Mouse (Mus musculus): ENCODE measurements around the gene Hrasls5. TPM values are rescaled to one million over a fixed set of nuclear protein-coding genes. Genes with fewer than 3 reads are reported as not detected.

Gene Hrasls5
- polyA plus RNA-seq, 1 experiment from 2014 or later: not detected

DNA sequence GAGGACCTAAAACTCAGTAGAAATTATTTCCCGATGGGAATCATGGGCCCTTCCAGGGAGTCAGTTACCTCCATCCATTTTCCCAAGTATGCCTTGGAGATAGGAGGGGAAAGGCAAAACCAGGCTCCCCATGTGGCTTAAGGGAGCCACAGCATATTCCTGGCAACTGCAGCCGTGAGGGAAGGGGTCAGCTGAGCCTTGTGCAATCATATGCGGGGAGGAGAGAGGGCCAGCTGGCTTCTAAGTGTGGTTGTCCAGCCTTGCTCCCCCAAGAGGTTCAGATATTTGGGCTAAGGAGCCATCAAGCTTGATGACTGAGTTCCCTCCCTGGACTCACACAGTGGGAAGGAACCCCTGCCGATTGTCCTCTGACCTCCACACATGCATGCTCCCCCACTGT, 10.8 kb upstream of the Hrasls5 start:
- Histone ChIP-seq H3K9me3 (replicated peaks; ENCODE audit: control insufficient read depth, low read length) (no peaks in the 10 kb centered on the region), H3K27me3 (ENCODE audit: control insufficient read depth, insufficient read depth, low read length) (no peaks in the 10 kb centered on the region), H3K4me1 (ENCODE audit: control insufficient read depth, insufficient read depth, low read length) (peaks cover 7% of the 10 kb centered on the region), H3K27ac (ENCODE audit: low read length) (no peak overlapping the region), H3K36me3 (ENCODE audit: control insufficient read depth, insufficient read depth) (no peaks in the 10 kb centered on the region), H3K4me3 (ENCODE audit: low read length) (no peak overlapping the region), H3K9ac (ENCODE audit: low read length) (no peak overlapping the region), H3K4me2 (ENCODE audit: low read depth, low read length) (no peak overlapping the region)
- no peak for ATAC-seq (replicated peaks; ENCODE audit: extremely low read depth, insufficient read depth, low FRiP score)
- 83% methylated on average over 4 of the region's 4 CpGs for WGBS

DNA sequence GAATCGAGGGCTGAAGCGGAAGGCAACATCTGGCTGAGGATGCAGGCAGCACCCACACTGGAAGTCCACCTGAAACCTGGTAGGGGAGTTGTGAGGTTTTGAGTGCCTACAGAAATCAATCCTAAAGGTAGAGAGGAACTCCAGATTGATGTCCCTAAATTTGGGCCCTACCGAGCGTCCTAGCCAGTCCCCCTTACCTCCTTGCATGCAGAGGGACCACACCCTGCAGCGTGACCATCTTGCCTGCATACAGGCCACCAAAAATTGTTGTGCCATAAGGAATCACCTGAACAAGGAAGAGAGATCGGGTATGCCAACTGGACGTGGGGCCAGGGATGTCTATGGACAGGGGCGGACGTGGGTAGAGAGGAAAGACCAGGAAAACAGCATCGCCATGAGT, 8.2 kb upstream of the Hrasls5 start:
- H3K4me1 ChIP-seq (ENCODE audit: control insufficient read depth, insufficient read depth, low read length): peaks cover 21% of the 10 kb centered on the region
- ATAC-seq (replicated peaks; ENCODE audit: extremely low read depth, insufficient read depth, low FRiP score): no peak
- H3K36me3 ChIP-seq (ENCODE audit: control insufficient read depth, insufficient read depth): no peaks in the 10 kb centered on the region
- 94% methylated on average over 10 of the region's 10 CpGs for WGBS
- no peak overlapping the region for H3K4me2 ChIP-seq (ENCODE audit: low read depth, low read length)
- no peak overlapping the region for H3K9ac ChIP-seq (ENCODE audit: low read length)
- no peak overlapping the region for H3K4me3 ChIP-seq (ENCODE audit: low read length)
- no peak overlapping the region for H3K27ac ChIP-seq (ENCODE audit: low read length)
- H3K9me3 ChIP-seq (replicated peaks; ENCODE audit: control insufficient read depth, low read length): no peaks in the 10 kb centered on the region
- no peaks in the 10 kb centered on the region for H3K27me3 ChIP-seq (ENCODE audit: control insufficient read depth, insufficient read depth, low read length)

DNA sequence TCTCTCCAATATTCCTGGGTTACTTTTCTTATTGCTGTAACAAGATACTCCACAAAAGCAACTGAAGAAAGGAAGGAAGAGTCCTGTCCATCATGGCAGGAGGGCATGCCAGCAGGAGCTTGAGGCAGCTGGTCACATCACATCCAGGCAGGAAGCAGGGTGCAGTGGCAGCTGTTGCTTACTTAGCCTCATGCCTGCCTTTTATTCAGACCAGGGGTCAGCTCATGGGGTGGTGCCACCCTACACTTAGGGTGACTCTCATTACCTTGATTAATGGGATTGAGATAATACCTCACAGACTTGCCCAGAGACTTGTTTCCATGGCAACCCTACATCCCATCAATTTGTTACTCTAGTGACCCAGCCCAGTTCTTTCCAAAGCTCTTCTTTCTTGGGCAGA, 7.3 kb upstream of the Hrasls5 start:
- H3K4me3 ChIP-seq (ENCODE audit: low read length): no peak overlapping the region
- no peaks in the 10 kb centered on the region; the same call in 1 of the 2 replicates for H3K27me3 ChIP-seq (ENCODE audit: control insufficient read depth, insufficient read depth, low read length)
- no peaks in the 10 kb centered on the region for H3K36me3 ChIP-seq (ENCODE audit: control insufficient read depth, insufficient read depth)
- no peak overlapping the region for H3K4me2 ChIP-seq (ENCODE audit: low read depth, low read length)
- H3K27ac ChIP-seq (ENCODE audit: low read length): no peak overlapping the region
- ATAC-seq (replicated peaks; ENCODE audit: extremely low read depth, insufficient read depth, low FRiP score): no peak
- H3K9ac ChIP-seq (ENCODE audit: low read length): no peak overlapping the region
- H3K4me1 ChIP-seq (ENCODE audit: control insufficient read depth, insufficient read depth, low read length): peaks cover 21% of the 10 kb centered on the region
- no peaks in the 10 kb centered on the region for H3K9me3 ChIP-seq (replicated peaks; ENCODE audit: control insufficient read depth, low read length)

DNA sequence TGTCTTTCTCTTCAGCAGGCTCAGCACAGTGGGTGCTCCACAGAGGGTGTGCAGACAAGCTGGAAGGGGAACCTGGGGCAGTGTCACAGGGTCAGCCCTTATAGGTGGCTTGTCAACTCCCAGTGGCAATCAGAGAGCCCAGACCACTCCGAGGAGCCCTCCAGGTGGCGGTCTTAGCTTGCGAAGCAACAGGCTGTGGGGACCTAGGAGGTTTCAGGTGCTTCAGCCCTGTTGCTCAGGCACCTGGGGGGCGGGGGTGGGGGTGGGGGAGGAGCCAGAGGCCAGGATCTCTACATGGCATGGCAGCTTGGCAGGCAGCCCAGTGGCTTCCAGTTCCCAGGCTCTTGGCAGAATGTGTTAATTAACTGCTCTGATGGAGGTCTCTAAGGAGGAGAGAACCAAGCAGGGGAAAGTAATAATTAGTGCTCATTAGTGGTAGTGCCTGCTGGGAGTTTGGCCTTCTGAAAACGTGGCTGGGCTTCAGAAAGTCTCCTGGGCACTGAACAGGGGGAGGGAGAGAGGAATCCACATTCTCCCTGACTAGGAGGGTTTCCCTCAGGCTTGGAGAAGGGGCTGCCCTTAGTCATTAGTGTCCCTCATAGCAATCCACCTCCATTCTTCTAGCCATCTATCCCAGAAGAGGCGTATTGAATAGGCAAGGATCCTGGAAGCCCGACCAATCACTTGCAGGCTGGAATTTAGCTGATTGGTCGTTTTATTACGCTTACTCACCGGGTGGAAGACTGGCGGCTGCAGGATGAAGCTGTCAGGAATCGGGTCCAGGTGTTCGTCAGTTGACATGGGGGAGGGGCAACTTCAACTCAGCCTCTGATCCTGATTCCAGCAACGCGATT, 6.2 kb upstream of the Hrasls5 start:
- Histone ChIP-seq H3K9ac (ENCODE audit: low read length) (peak overlapping the region; percentile 65), H3K9me3 (replicated peaks; ENCODE audit: control insufficient read depth, low read length) (no peaks in the 10 kb centered on the region), H3K4me1 (ENCODE audit: control insufficient read depth, insufficient read depth, low read length) (peaks cover 21% of the 10 kb centered on the region), H3K36me3 (ENCODE audit: control insufficient read depth, insufficient read depth) (no peaks in the 10 kb centered on the region), H3K4me2 (ENCODE audit: low read depth, low read length) (peak overlapping the region; percentile 75), H3K4me3 (ENCODE audit: low read length) (peak overlapping the region; percentile 41), H3K27me3 (ENCODE audit: control insufficient read depth, insufficient read depth, low read length) (peaks cover 3% of the 10 kb centered on the region; the same call in 1 of the 2 replicates), H3K27ac (ENCODE audit: low read length) (peak overlapping the region; percentile 15; the same call in 1 of the 2 replicates)
- WGBS: 7% methylated on average over 15 of the region's 15 CpGs
- peak; percentile 55 for ATAC-seq (replicated peaks; ENCODE audit: extremely low read depth, insufficient read depth, low FRiP score)

DNA sequence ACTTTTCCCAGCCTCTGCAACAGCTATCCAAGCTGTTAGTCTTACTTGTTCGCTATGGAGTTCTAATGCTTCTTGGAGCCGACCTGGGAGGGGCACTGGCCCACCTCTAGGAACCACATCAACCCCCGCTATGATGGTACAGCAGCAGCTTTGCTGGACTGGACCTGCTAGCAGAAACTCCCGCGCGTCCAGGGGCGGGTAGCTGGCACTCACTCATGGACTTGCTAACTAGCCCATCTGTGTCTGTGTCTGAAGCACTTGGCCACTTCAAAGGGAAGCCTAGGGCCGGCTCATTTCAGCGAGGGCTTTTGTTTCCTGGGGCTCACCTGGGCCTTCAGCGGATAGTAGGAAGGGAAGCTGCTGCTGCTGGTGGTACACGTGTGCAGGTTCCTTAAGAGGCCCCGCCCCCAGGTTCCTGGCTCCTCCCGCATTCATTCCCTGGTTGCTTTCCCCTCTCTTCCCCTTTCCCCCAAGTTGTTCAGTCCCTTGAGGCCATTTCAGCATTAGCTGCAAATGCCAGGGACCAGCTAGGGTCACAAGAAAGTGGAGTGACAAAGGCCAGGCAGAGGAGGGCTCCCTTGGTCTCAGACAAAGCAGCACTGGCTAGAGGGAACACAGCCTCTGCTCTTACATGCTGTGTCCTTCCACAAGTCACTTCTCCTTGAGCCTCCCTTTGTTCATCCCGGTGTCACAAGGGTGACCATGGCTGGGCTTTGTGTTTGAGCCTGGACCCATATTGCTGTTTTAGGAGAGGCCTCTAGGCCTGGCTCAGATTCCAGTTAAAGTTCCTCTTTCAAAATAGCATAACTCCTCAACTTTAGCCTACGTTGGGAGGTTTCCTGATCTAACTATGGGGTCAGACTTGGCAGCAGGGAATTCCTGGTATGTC, 5.3 kb upstream of the Hrasls5 start, which contains the start of gene Lgals12:
TSS of gene Lgals12 (minus strand) at position 393 of the 889 bp plus-strand sequence.
- H3K36me3 ChIP-seq (ENCODE audit: control insufficient read depth, insufficient read depth): no peaks in the 10 kb centered on the region
- WGBS: 7% methylated on average over 15 of the region's 15 CpGs
- ATAC-seq (replicated peaks; ENCODE audit: extremely low read depth, insufficient read depth, low FRiP score): peak; percentile 46; the same call in 1 of the 2 replicates
- peaks cover 24% of the 10 kb centered on the region for H3K4me1 ChIP-seq (ENCODE audit: control insufficient read depth, insufficient read depth, low read length)
- peak within 1 kb of the TSS; percentile 41 for H3K4me3 ChIP-seq (ENCODE audit: low read length)
- peaks cover 7% of the 10 kb centered on the region for H3K27me3 ChIP-seq (ENCODE audit: control insufficient read depth, insufficient read depth, low read length)
- H3K9me3 ChIP-seq (replicated peaks; ENCODE audit: control insufficient read depth, low read length): no peaks in the 10 kb centered on the region
- peak within 1 kb of the TSS; percentile 65 for H3K9ac ChIP-seq (ENCODE audit: low read length)
- peak within 1 kb of the TSS; percentile 75 for H3K4me2 ChIP-seq (ENCODE audit: low read depth, low read length)
- H3K27ac ChIP-seq (ENCODE audit: low read length): peak within 1 kb of the TSS; percentile 29

DNA sequence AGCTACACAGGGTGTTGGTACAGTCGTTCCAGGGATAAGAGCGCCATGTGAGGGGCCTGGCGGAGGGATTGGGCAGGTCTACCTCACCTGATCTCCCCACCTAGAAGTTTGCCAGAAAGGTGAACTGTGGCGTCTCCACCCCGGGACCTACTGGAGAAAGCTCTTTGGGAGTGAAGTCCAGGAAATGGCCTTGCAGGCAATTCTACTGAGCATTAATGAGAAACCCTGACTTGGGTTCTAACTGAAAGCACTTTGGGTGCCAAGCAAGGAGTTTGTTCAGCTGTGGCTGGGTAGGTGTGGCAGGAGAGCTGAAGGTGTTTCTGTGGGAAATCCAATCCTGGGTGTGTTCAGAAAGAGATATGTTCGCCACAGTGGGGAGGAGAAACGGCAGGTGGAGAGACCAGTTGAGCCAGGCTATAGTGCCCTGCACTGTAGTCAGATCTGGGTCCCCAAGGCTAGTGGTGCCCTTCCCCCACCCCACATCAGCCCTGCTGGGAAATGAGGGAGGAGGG, 4.6 kb upstream of the Hrasls5 start:
- Histone ChIP-seq H3K27me3 (ENCODE audit: control insufficient read depth, insufficient read depth, low read length) (peaks cover 7% of the 10 kb centered on the region), H3K4me3 (ENCODE audit: low read length) (no peak overlapping the region), H3K4me2 (ENCODE audit: low read depth, low read length) (no peak overlapping the region), H3K4me1 (ENCODE audit: control insufficient read depth, insufficient read depth, low read length) (peaks cover 26% of the 10 kb centered on the region), H3K36me3 (ENCODE audit: control insufficient read depth, insufficient read depth) (no peaks in the 10 kb centered on the region), H3K9me3 (replicated peaks; ENCODE audit: control insufficient read depth, low read length) (no peaks in the 10 kb centered on the region), H3K9ac (ENCODE audit: low read length) (no peak overlapping the region), H3K27ac (ENCODE audit: low read length) (no peak overlapping the region)
- ATAC-seq (replicated peaks; ENCODE audit: extremely low read depth, insufficient read depth, low FRiP score): 0 out of 2 replicates have a peak, but pooled peaks have one; percentile 14
- WGBS: 68% methylated on average over 7 of the region's 7 CpGs

DNA sequence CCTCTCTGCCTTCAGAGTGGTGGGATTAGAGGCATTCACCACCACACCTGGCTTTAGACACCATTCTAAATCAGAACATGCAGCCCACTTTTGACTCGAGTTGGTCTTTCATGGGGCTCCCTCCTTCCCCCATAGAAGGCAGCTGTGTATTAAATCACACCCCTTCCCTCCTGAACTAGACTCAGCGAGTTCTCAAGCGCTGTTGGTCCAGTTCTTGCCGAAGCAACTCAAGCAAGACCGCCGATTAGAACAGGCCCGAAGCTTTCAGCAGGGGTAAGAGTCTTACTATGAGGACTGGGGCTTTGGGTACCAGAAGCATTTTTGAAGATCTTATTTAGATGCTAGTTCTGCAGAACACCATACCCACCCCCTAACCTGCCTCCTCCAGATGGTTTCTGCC, 810 bp downstream of the Hrasls5 start:
- no peaks in the 10 kb centered on the region for H3K36me3 ChIP-seq (ENCODE audit: control insufficient read depth, insufficient read depth)
- H3K9ac ChIP-seq (ENCODE audit: low read length): no peak overlapping the region
- H3K27ac ChIP-seq (ENCODE audit: low read length): no peak overlapping the region
- no peak overlapping the region for H3K4me2 ChIP-seq (ENCODE audit: low read depth, low read length)
- no peaks in the 10 kb centered on the region for H3K9me3 ChIP-seq (replicated peaks; ENCODE audit: control insufficient read depth, low read length)
- H3K4me1 ChIP-seq (ENCODE audit: control insufficient read depth, insufficient read depth, low read length): peaks cover 5% of the 10 kb centered on the region; the same call in 1 of the 2 replicates
- WGBS: 84% methylated on average over 7 of the region's 7 CpGs
- ATAC-seq (replicated peaks; ENCODE audit: extremely low read depth, insufficient read depth, low FRiP score): no peak
- H3K27me3 ChIP-seq (ENCODE audit: control insufficient read depth, insufficient read depth, low read length): peaks cover 12% of the 10 kb centered on the region
- no peak overlapping the region for H3K4me3 ChIP-seq (ENCODE audit: low read length)

DNA sequence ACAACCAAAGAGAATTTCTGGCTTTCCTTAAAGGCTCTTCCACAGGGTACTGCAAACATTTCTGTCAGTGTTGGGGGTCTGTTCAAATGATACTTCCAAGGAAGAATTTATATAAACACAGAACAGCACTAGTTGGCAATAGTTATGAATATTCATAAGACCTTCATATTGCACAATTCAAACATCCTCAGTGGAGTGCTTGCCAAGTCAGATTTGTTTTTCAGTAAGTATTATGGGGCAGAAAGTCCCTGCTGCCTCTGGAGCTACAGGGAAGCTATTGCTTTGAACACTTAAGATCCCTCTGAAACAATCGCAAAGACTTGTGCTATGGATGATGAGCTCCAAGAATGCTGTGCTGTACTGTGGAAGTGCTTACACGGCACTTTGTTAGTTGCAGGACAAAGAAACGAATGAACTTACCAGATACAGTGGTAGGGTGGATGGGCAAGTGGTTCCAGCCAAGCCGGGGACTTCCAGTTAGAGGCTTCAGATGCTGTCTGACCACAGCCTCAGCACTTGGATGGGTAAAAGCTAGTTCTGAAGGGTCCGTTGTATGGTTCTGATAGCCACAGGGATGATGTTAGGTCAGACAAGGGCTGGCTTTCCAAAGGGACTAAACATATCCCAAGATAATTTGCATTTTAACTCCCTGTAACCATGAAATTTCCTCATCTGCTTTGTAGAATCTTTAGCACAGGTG, 4.0 kb downstream of the Hrasls5 start:
- Histone ChIP-seq H3K9ac (ENCODE audit: low read length) (no peak overlapping the region), H3K4me2 (ENCODE audit: low read depth, low read length) (no peak overlapping the region), H3K27me3 (ENCODE audit: control insufficient read depth, insufficient read depth, low read length) (peaks cover 10% of the 10 kb centered on the region), H3K4me3 (ENCODE audit: low read length) (no peak overlapping the region), H3K36me3 (ENCODE audit: control insufficient read depth, insufficient read depth) (no peaks in the 10 kb centered on the region), H3K4me1 (ENCODE audit: control insufficient read depth, insufficient read depth, low read length) (0 out of 2 replicates have a peak, but pooled peaks cover 5% of the 10 kb centered on the region), H3K27ac (ENCODE audit: low read length) (no peak overlapping the region), H3K9me3 (replicated peaks; ENCODE audit: control insufficient read depth, low read length) (no peaks in the 10 kb centered on the region)
- WGBS: 74% methylated on average over 5 of the region's 5 CpGs
- ATAC-seq (replicated peaks; ENCODE audit: extremely low read depth, insufficient read depth, low FRiP score): no peak

Measured in heart, embryonic 16.5 days (tissue).